Mouse (Mus musculus) lung, postnatal 0 days (tissue): ENCODE measurements around the gene Trabd.

Source experiments
- CTCF ChIP-seq: IDR thresholded peaks from 2 replicates; pipeline ENCODE4 v1.5.1; 2016; ENCODE audit warnings: antibody characterized with exemption, mild to moderate bottlenecking
- EP300 ChIP-seq: IDR thresholded peaks from 2 replicates; pipeline ENCODE4 v1.6.1; 2016; ENCODE audit warnings: antibody characterized with exemption, mild to moderate bottlenecking, control low read depth

DNA sequence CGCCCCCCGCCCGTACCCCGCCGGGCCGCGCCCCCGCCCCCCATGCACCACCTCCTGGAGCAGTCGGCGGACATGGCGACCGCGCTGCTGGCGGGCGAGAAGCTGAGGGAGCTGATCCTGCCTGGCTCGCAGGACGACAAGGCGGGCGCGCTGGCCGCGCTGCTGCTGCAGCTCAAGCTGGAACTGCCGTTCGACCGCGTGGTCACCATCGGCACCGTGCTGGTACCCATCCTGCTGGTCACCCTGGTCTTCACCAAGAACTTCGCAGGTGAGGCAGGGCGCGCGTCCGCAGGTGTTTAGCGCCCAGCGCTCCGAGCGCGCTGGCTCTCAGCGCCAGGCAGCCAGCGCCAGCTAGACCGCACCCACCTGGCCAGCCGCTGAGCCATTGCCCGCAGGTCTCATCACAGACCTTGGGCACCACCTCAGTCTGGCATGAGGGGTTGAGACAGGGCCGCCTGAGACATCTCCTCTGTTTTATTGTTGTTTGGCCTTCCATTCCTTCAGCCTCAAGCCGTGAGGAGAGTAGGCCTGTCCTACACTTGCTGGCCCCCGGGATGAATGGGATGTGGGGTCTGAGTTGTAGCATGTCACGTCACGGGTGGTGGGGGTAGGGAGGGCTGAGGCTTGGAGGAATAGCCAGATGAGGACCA is 14.8 kb upstream of the Trabd start:
- TF ChIP-seq EP300 (no peak), CTCF (no peak)
